Mouse (Mus musculus) macrophage (primary cell): ENCODE measurements around the gene Stmn3. TPM values are rescaled to one million over a fixed set of nuclear protein-coding genes. Genes with fewer than 3 reads are reported as not detected.

Experiments
- H3K27ac ChIP-seq: fragments of 350-480 bp; formaldehyde crosslinking; 2 replicates; pipeline ENCODE4 v1.9.0; 2021
- H3K36me3 ChIP-seq: fragments of 350-480 bp; formaldehyde crosslinking; 2 replicates; pipeline ENCODE4 v1.9.0; 2021; ENCODE audit errors: inconsistent target
- H3K4me3 ChIP-seq: fragments of 350-480 bp; formaldehyde crosslinking; 2 replicates; pipeline ENCODE4 v1.9.0; 2021; ENCODE audit errors: inconsistent target
- H3K79me2 ChIP-seq: fragments of 350-480 bp; formaldehyde crosslinking; 2 replicates; pipeline ENCODE4 v1.9.0; 2021; ENCODE audit errors: inconsistent target
- WGBS: methylation state at CpG from one replicate; pipeline ENCODE4 v1.1.7; 2026; ENCODE audit warnings: inconsistent platforms; ENCODE audit not compliant: missing documents; 5-methylcytosine and 5-hydroxymethylcytosine counted together
- polyA plus RNA-seq: library from polyadenylated mRNA; stranded (reverse); fragments of 250-400 nt; gene quantifications from 3 replicates; pipeline ENCODE4 v1.2.4, GENCODE M21; 2018; ENCODE audit warnings: inconsistent platforms

The Stmn3 gene
- polyA plus RNA-seq, 1 experiment from 2014 or later = not detected

- no peak overlapping the region for H3K4me3 ChIP-seq
- H3K36me3 ChIP-seq = peaks cover 49% of the 10 kb centered on the region
- WGBS = 98% methylated on average over 2 of the region's 2 CpGs
Observed at GRCm38 (mm10) chr2:181266839-181267238, 47.5 kb downstream of the Stmn3 start.

More at GRCm38 (mm10) chr2:181266839-181267238, 47.5 kb downstream of the Stmn3 start:
- H3K27ac ChIP-seq = no peak overlapping the region
- H3K79me2 ChIP-seq = peaks cover 7% of the 10 kb centered on the region; the same call in 1 of the 2 replicates

Other genes with a start within 250 kb of the Stmn3 start
- not detected in 3 replicates for gene Kcnq2, start 179.2 kb downstream of the Stmn3 start, polyA plus RNA-seq
- gene Eef1a2, start 157.5 kb downstream of the Stmn3 start, polyA plus RNA-seq = 0.23 to 0.38 TPM in 2 of 3 replicates, not detected in the other
- 60.5 to 98.7 TPM (median 67.9 TPM) in 3 replicates for gene Ppdpf, start 127.3 kb downstream of the Stmn3 start, polyA plus RNA-seq
- gene Ptk6, start 111.7 kb downstream of the Stmn3 start, polyA plus RNA-seq = not detected in 3 replicates
- gene Srms, start 101.3 kb downstream of the Stmn3 start, polyA plus RNA-seq = not detected in 3 replicates
- not detected in 3 replicates for gene Fndc11, start 94.5 kb downstream of the Stmn3 start, polyA plus RNA-seq
- gene Helz2, start 72.5 kb downstream of the Stmn3 start, polyA plus RNA-seq = 7.5 to 22.5 TPM (median 16.8 TPM) in 3 replicates
- 8.9 to 11.2 TPM (median 10.8 TPM) in 3 replicates for gene Gmeb2, start 26.5 kb downstream of the Stmn3 start, polyA plus RNA-seq
- 4.9 to 9.2 TPM (median 5.3 TPM) in 3 replicates for gene Rtel1, start 5.2 kb upstream of the Stmn3 start, polyA plus RNA-seq
- 13.7 to 17.8 TPM (median 17.3 TPM) in 3 replicates for gene Zgpat, start 50.4 kb upstream of the Stmn3 start, polyA plus RNA-seq
- gene Arfrp1, start 50.9 kb upstream of the Stmn3 start, polyA plus RNA-seq = 21.9 to 23.2 TPM (median 22.5 TPM) in 3 replicates
- 2.9 to 8.2 TPM (median 3.7 TPM) in 3 replicates for gene Lime1, start 65.6 kb upstream of the Stmn3 start, polyA plus RNA-seq
- 0.09 to 0.23 TPM (median 0.21 TPM) in 3 replicates for gene Zbtb46, start 144.9 kb upstream of the Stmn3 start, polyA plus RNA-seq
- not detected in 3 replicates for gene Abhd16b, start 178.7 kb upstream of the Stmn3 start, polyA plus RNA-seq
- gene Tpd52l2, start 182.6 kb upstream of the Stmn3 start, polyA plus RNA-seq = 36.4 to 66.4 TPM (median 47.0 TPM) in 3 replicates
- 50.7 to 68.7 TPM (median 60.0 TPM) in 3 replicates for gene Dnajc5, start 206.0 kb upstream of the Stmn3 start, polyA plus RNA-seq